Mouse (Mus musculus): ENCODE results near the gene Olfr601. TPM values are rescaled to one million over a fixed set of nuclear protein-coding genes. Genes with fewer than 3 reads are reported as not detected.
A peak's percentile ranks its signal among the peaks of the same experiment; 100 is the strongest.
"Not testable (repeated sequence)": the region's sequence is repeated elsewhere in the genome, so short reads cannot be mapped to it uniquely, and the experiment has no call there.

The Olfr601 gene
- polyA plus RNA-seq (2015; fragmentation: Nextera tagmentation; extraction: Ambion mirVana) = not detected in 2 replicates

DNA sequence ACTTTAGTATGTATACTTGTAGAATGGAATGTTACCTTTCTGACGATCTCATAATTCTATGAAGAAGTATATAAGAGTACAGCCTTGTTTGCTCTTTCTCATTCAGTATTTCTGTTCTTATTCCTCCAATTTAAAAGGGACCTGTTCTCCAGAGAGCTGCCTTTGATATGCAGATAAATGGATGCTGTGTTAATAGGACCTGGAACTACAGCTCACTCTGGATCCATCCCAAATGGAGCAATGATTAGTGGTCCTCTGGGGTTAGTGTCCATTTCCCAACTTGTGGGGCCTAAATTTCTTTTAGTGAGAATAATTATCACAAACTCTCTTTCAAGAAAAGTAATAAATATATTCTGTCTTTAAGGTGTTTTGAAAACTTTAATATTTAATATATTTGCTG, at the start of gene Olfr601:
Gene Olfr601, minus strand, starts transcription at position 101 of the 400 bp plus-strand sequence.
- no peaks in the 10 kb centered on the region for H3K27me3 ChIP-seq (replicated peaks; ENCODE audit: control insufficient read depth, insufficient read depth, low read length)
- ATAC-seq = no peak
- no peaks in the 10 kb centered on the region for H3K36me3 ChIP-seq (ENCODE audit: control insufficient read depth, insufficient read depth)
- 90% methylated on average over 1 of the region's 1 CpGs for WGBS
- no peak within 1 kb of the TSS for H3K27ac ChIP-seq (ENCODE audit: low read depth, low read length)
- no peak within 1 kb of the TSS for H3K4me2 ChIP-seq (replicated peaks; ENCODE audit: low read depth)
- H3K9ac ChIP-seq (ENCODE audit: low read depth, low read length) = no peak within 1 kb of the TSS
- H3K4me3 ChIP-seq (ENCODE audit: low read depth, low read length) = no peak within 1 kb of the TSS
- H3K9me3 ChIP-seq (ENCODE audit: control insufficient read depth) = no peaks in the 10 kb centered on the region
- TF ChIP-seq CTCF (IDR thresholded peaks at IDR 0.05; ENCODE audit: low read depth) = no peak
- no peaks in the 10 kb centered on the region for H3K4me1 ChIP-seq (replicated peaks; ENCODE audit: control insufficient read depth, insufficient read depth, low read length)

DNA sequence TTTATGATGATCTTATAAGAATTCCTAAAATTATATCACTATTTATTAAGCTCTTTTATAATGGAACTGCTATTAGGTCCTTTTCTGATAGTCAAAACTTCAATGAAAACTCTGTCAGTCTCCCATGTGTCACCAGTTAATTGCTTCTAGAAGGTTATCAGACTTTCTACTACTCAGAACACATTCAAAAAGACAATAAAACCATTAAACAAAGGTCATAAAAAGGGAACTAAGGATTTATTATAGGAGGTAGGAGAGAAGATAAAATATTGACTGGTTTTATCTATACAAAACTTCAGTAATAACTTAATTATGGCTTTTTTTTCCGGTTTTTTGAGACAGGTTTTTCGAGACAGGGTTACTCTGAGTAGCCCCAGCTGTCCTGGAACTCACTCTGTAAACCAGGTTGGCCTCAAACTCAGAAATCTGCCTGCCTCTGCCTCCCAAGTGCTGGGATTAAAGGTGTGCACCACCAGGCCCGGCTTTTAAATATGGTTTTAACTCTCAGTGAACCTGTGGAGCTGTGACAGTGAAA, 44.1 kb upstream of the Olfr601 start:
- WGBS = 40% methylated on average over 3 of the region's 3 CpGs

DNA sequence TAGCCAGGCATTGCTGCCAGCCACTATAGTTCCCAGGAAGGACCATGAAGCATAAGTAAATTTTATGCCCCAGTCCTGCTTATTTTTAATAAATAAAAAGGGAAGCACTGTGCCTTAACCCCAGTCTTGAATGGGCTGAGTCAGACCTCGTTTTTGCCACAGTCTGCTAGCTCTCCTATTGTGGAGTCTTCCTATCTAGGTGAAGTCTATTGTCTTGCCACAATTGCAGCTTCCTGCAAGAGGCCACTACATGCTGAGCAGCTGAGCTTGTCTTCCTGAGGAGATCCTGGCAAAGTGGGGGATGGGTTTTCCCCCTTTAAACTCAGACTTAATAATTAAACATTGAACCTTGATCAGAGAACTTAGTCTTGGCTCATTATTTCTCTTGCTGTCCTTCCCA, 36.5 kb upstream of the Olfr601 start:
- Histone ChIP-seq H3K4me1 (replicated peaks; ENCODE audit: control insufficient read depth, insufficient read depth, low read length) (no peaks in the 10 kb centered on the region), H3K9ac (ENCODE audit: low read depth, low read length) (no peak overlapping the region), H3K9me3 (ENCODE audit: control insufficient read depth) (no peaks in the 10 kb centered on the region), H3K36me3 (ENCODE audit: control insufficient read depth, insufficient read depth) (no peaks in the 10 kb centered on the region), H3K4me2 (replicated peaks; ENCODE audit: low read depth) (no peak overlapping the region), H3K27ac (ENCODE audit: low read depth, low read length) (no peak overlapping the region), H3K4me3 (ENCODE audit: low read depth, low read length) (no peak overlapping the region), H3K27me3 (replicated peaks; ENCODE audit: control insufficient read depth, insufficient read depth, low read length) (no peaks in the 10 kb centered on the region)
- WGBS = 16% methylated on average over 1 of the region's 1 CpGs
- no peak for TF ChIP-seq CTCF (IDR thresholded peaks at IDR 0.05; ENCODE audit: low read depth)
- ATAC-seq = no peak

More for the DNA sequence above, 44.1 kb upstream of the Olfr601 start:
- not testable (repeated sequence) for H3K4me2 ChIP-seq (replicated peaks; ENCODE audit: low read depth); H3K9me3 ChIP-seq (ENCODE audit: control insufficient read depth); H3K27me3 ChIP-seq (replicated peaks; ENCODE audit: control insufficient read depth, insufficient read depth, low read length); H3K27ac ChIP-seq (ENCODE audit: low read depth, low read length); H3K36me3 ChIP-seq (ENCODE audit: control insufficient read depth, insufficient read depth); H3K4me3 ChIP-seq (ENCODE audit: low read depth, low read length); H3K9ac ChIP-seq (ENCODE audit: low read depth, low read length); H3K4me1 ChIP-seq (replicated peaks; ENCODE audit: control insufficient read depth, insufficient read depth, low read length)
- peak; percentile 72 for ATAC-seq

DNA sequence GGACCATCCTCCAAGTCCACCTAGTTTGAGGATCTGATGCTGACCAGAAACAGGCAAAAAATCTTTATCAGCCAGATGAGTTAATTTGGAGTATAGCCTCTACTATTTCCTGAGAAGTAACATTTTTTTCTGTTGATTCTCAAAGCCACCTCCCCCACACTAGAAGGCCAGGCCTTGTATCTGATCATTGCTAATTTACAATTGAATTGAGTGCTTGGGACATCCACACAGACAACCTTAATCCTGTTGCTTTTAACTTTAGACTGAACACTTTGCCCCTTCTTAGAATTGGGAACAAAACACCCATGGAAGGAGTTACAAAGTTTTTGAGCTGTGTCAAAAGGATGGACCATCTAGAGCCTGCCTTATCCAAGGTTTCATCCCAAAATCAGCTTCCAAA, 35.3 kb upstream of the Olfr601 start:
- H3K4me3 ChIP-seq (ENCODE audit: low read depth, low read length) = no peak overlapping the region
- ATAC-seq = no peak
- H3K9ac ChIP-seq (ENCODE audit: low read depth, low read length) = no peak overlapping the region
- H3K27me3 ChIP-seq (replicated peaks; ENCODE audit: control insufficient read depth, insufficient read depth, low read length) = no peaks in the 10 kb centered on the region
- H3K9me3 ChIP-seq (ENCODE audit: control insufficient read depth) = no peaks in the 10 kb centered on the region
- H3K4me2 ChIP-seq (replicated peaks; ENCODE audit: low read depth) = no peak overlapping the region
- no peak for TF ChIP-seq CTCF (IDR thresholded peaks at IDR 0.05; ENCODE audit: low read depth)
- H3K27ac ChIP-seq (ENCODE audit: low read depth, low read length) = no peak overlapping the region
- no peaks in the 10 kb centered on the region for H3K36me3 ChIP-seq (ENCODE audit: control insufficient read depth, insufficient read depth)
- no peaks in the 10 kb centered on the region for H3K4me1 ChIP-seq (replicated peaks; ENCODE audit: control insufficient read depth, insufficient read depth, low read length)

DNA sequence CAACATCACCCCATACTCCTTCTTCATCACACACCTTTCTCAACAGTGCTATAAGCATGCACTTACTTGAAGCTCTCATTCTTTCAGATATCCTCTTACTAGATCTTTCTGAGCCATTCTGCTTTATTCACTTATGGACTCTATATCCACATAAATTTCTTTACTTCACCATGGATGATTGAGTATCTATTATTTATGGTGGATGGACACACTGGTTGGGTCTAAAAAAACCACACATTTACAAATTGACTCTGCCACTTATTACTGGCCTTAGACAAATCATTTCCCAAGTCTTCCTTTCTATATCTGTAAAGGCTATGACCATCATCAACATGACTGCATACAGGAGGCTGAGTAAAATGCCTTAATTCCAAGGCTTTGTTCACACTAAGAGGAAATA, 23.6 kb upstream of the Olfr601 start, which contains the start of gene Olfr603:
Gene Olfr603, minus strand, starts transcription at position 101 of the 400 bp plus-strand sequence.
- no peak for ATAC-seq

DNA sequence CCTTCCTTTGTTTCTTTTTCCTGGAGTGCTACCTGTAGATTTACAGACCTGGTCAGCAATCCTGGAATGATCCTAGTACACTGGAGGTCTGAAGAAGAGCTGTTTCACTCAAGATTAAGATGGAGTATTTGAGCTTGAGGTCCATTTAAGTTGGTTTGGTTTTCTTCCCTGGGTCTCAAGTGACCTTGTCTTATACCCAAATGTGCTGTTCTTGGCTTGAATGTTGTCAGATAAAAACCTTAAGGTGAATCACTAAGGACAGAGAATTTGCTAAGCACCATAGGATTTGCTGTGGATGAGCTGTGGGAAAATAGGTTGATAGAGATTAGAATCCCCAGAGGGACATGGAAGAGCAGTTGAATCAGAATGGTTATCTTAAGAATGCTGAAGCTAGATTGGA, 12.9 kb downstream of the Olfr601 start, which contains the start of gene Olfr600:
Gene Olfr600, minus strand, starts transcription at position 101 of the 400 bp plus-strand sequence.
- Histone ChIP-seq H3K27ac (ENCODE audit: low read depth, low read length) (no peak within 1 kb of the TSS), H3K4me3 (ENCODE audit: low read depth, low read length) (no peak within 1 kb of the TSS)
- no peak for TF ChIP-seq CTCF (IDR thresholded peaks at IDR 0.05; ENCODE audit: low read depth)

More for the DNA sequence above, 23.6 kb upstream of the Olfr601 start, which contains the start of gene Olfr603:
- Histone ChIP-seq H3K4me2 (replicated peaks; ENCODE audit: low read depth) (no peak within 1 kb of the TSS), H3K36me3 (ENCODE audit: control insufficient read depth, insufficient read depth) (no peaks in the 10 kb centered on the region), H3K4me1 (replicated peaks; ENCODE audit: control insufficient read depth, insufficient read depth, low read length) (no peaks in the 10 kb centered on the region), H3K9me3 (ENCODE audit: control insufficient read depth) (no peaks in the 10 kb centered on the region), H3K9ac (ENCODE audit: low read depth, low read length) (no peak within 1 kb of the TSS), H3K4me3 (ENCODE audit: low read depth, low read length) (no peak within 1 kb of the TSS), H3K27ac (ENCODE audit: low read depth, low read length) (no peak within 1 kb of the TSS), H3K27me3 (replicated peaks; ENCODE audit: control insufficient read depth, insufficient read depth, low read length) (no peaks in the 10 kb centered on the region)
- TF ChIP-seq CTCF (IDR thresholded peaks at IDR 0.05; ENCODE audit: low read depth) = no peak

DNA sequence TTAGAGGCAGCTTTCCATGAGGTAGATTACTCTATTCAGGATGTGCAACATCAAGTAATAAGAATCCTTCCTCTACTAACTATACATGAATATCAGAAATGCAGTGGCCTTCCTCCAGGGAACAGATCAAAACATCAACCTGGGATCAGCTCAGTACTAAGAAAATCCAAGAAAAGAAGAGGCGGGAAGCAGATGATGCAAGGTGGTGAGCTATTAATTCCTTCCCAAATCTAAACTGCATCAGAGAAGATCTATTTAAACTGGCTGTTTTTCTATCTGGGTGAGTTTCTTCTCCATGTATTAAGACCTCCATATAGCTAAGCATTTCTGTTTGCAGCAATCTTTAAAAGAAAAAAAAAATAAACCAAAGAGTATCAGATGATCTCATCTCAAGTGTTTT, 26.8 kb downstream of the Olfr601 start, which contains the start of gene Olfr599:
Gene Olfr599, plus strand, starts transcription at position 301 of the 400 bp plus-strand sequence.
- Histone ChIP-seq H3K4me1 (replicated peaks; ENCODE audit: control insufficient read depth, insufficient read depth, low read length) (no peaks in the 10 kb centered on the region), H3K9ac (ENCODE audit: low read depth, low read length) (no peak within 1 kb of the TSS), H3K4me3 (ENCODE audit: low read depth, low read length) (no peak within 1 kb of the TSS), H3K27ac (ENCODE audit: low read depth, low read length) (no peak within 1 kb of the TSS), H3K36me3 (ENCODE audit: control insufficient read depth, insufficient read depth) (no peaks in the 10 kb centered on the region), H3K4me2 (replicated peaks; ENCODE audit: low read depth) (no peak within 1 kb of the TSS), H3K27me3 (replicated peaks; ENCODE audit: control insufficient read depth, insufficient read depth, low read length) (no peaks in the 10 kb centered on the region), H3K9me3 (ENCODE audit: control insufficient read depth) (no peaks in the 10 kb centered on the region)
- WGBS = 87% methylated on average over 1 of the region's 1 CpGs
- ATAC-seq = no peak
- no peak for TF ChIP-seq CTCF (IDR thresholded peaks at IDR 0.05; ENCODE audit: low read depth)

More for the DNA sequence above, 12.9 kb downstream of the Olfr601 start, which contains the start of gene Olfr600:
- H3K4me2 ChIP-seq (replicated peaks; ENCODE audit: low read depth) = no peak within 1 kb of the TSS
- no peaks in the 10 kb centered on the region for H3K4me1 ChIP-seq (replicated peaks; ENCODE audit: control insufficient read depth, insufficient read depth, low read length)
- no peaks in the 10 kb centered on the region for H3K36me3 ChIP-seq (ENCODE audit: control insufficient read depth, insufficient read depth)
- no peaks in the 10 kb centered on the region for H3K27me3 ChIP-seq (replicated peaks; ENCODE audit: control insufficient read depth, insufficient read depth, low read length)
- no peak within 1 kb of the TSS for H3K9ac ChIP-seq (ENCODE audit: low read depth, low read length)
- no peak for ATAC-seq
- no peaks in the 10 kb centered on the region for H3K9me3 ChIP-seq (ENCODE audit: control insufficient read depth)
